Mouse (Mus musculus): ENCODE data around the gene Fbrsl1. TPM values are rescaled to one million over a fixed set of nuclear protein-coding genes. Genes with fewer than 3 reads are reported as not detected.

Fbrsl1 gene
- polyA plus RNA-seq, 1 experiment: 31.2 TPM

- H3K27me3 ChIP-seq (ENCODE audit: control insufficient read depth, insufficient read depth, low read length): no peaks in the 10 kb centered on the region
- H3K4me3 ChIP-seq (ENCODE audit: control insufficient read depth, low read depth, low read length): no peak overlapping the region
- no peak overlapping the region; the same call in 1 of the 2 replicates for H3K27ac ChIP-seq (ENCODE audit: control insufficient read depth, insufficient read depth, low read depth, low read length)
- H3K4me1 ChIP-seq (ENCODE audit: control insufficient read depth, insufficient read depth, low read length): peaks cover 7% of the 10 kb centered on the region
- H3K36me3 ChIP-seq (ENCODE audit: control insufficient read depth, insufficient read depth, low read length): no peaks in the 10 kb centered on the region
- TF ChIP-seq CTCF (IDR thresholded peaks at IDR 0.05; ENCODE audit: control insufficient read depth, insufficient read depth, insufficient replicate concordance, low read depth, low read length) (no peak), POLR2A (IDR thresholded peaks at IDR 0.05; ENCODE audit: control insufficient read depth, low read depth, low read length) (no peak)
These were observed 23.0 kb upstream of the Fbrsl1 start for GRCm38 (mm10) chr5:110471285-110471684.

DNA sequence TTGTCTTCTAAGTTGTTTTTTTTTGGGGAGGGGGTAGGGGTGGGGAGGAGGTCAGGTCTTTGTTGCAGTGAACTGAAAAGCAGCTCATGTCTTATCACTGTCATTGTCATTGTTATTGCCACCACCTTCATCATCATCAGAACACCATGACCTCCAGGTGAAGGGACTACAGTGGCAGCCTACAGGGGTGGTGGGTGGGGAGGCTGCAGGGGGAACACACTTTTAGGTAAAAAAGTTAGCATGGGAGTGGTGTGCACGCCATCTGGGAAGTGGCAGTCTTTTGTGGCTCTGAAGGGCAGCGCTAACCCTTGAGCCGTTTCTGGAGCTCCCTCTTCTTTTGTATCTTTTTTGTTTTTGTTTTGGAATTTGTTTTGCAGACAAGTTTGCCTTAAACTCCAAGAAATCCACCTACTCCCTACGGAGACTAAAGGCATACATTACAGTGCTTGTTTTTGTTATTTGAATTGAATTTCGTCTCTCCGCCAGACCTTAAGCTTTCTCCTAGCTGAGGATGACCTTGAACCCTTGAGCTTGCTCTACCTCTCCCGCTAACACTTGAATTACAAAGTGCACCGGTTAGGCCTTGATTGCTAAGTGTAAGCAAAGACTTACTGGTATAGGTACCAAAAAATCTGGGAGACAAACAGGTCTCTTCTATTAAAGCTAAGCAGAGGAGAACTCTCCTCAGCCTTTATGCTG is 21.1 kb upstream of the Fbrsl1 start:
- no peak for TF ChIP-seq CTCF (IDR thresholded peaks at IDR 0.05; ENCODE audit: control insufficient read depth, insufficient read depth, insufficient replicate concordance, low read depth, low read length)
- no peak for TF ChIP-seq POLR2A (IDR thresholded peaks at IDR 0.05; ENCODE audit: control insufficient read depth, low read depth, low read length)
- Histone ChIP-seq H3K4me3 (ENCODE audit: control insufficient read depth, low read depth, low read length) (no peak overlapping the region), H3K27ac (ENCODE audit: control insufficient read depth, insufficient read depth, low read depth, low read length) (no peak overlapping the region), H3K27me3 (ENCODE audit: control insufficient read depth, insufficient read depth, low read length) (no peaks in the 10 kb centered on the region), H3K36me3 (ENCODE audit: control insufficient read depth, insufficient read depth, low read length) (no peaks in the 10 kb centered on the region), H3K4me1 (ENCODE audit: control insufficient read depth, insufficient read depth, low read length) (peaks cover 7% of the 10 kb centered on the region)

DNA sequence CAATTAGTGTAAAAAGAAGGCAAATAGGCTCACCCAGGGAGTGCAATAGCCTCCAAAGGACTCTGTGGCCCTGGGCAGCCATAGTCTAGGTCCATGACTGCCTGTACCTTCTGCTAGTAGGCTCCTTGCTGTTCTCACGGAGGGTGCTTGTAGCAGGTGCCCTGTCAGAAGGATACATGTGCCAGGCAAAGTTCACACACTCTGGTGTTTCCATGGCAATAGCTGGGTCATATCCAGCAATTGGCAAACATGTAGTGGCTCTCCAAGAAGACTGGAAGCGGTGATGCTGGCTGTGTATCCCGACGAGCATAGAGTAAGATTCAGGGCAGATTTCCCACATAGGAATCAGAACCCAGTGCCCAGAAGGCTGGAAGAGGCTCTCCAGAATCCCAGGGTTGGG is 20.0 kb upstream of the Fbrsl1 start:
- Histone ChIP-seq H3K36me3 (ENCODE audit: control insufficient read depth, insufficient read depth, low read length) (no peaks in the 10 kb centered on the region), H3K27me3 (ENCODE audit: control insufficient read depth, insufficient read depth, low read length) (no peaks in the 10 kb centered on the region), H3K27ac (ENCODE audit: control insufficient read depth, insufficient read depth, low read depth, low read length) (peak overlapping the region; percentile 30; the same call in 1 of the 2 replicates), H3K4me3 (ENCODE audit: control insufficient read depth, low read depth, low read length) (no peak overlapping the region), H3K4me1 (ENCODE audit: control insufficient read depth, insufficient read depth, low read length) (peaks cover 2% of the 10 kb centered on the region; the same call in 1 of the 2 replicates)
- TF ChIP-seq POLR2A (IDR thresholded peaks at IDR 0.05; ENCODE audit: control insufficient read depth, low read depth, low read length): no peak
- TF ChIP-seq CTCF (IDR thresholded peaks at IDR 0.05; ENCODE audit: control insufficient read depth, insufficient read depth, insufficient replicate concordance, low read depth, low read length): no peak

- Histone ChIP-seq H3K27me3 (ENCODE audit: control insufficient read depth, insufficient read depth, low read length) (no peaks in the 10 kb centered on the region), H3K27ac (ENCODE audit: control insufficient read depth, insufficient read depth, low read depth, low read length) (peak overlapping the region; percentile 30; the same call in 1 of the 2 replicates), H3K4me3 (ENCODE audit: control insufficient read depth, low read depth, low read length) (no peak overlapping the region), H3K4me1 (ENCODE audit: control insufficient read depth, insufficient read depth, low read length) (peaks cover 2% of the 10 kb centered on the region; the same call in 1 of the 2 replicates), H3K36me3 (ENCODE audit: control insufficient read depth, insufficient read depth, low read length) (no peaks in the 10 kb centered on the region)
- TF ChIP-seq POLR2A (IDR thresholded peaks at IDR 0.05; ENCODE audit: control insufficient read depth, low read depth, low read length) (no peak), CTCF (IDR thresholded peaks at IDR 0.05; ENCODE audit: control insufficient read depth, insufficient read depth, insufficient replicate concordance, low read depth, low read length) (no peak)
These were observed 19.4 kb upstream of the Fbrsl1 start for GRCm38 (mm10) chr5:110467725-110468124.

DNA sequence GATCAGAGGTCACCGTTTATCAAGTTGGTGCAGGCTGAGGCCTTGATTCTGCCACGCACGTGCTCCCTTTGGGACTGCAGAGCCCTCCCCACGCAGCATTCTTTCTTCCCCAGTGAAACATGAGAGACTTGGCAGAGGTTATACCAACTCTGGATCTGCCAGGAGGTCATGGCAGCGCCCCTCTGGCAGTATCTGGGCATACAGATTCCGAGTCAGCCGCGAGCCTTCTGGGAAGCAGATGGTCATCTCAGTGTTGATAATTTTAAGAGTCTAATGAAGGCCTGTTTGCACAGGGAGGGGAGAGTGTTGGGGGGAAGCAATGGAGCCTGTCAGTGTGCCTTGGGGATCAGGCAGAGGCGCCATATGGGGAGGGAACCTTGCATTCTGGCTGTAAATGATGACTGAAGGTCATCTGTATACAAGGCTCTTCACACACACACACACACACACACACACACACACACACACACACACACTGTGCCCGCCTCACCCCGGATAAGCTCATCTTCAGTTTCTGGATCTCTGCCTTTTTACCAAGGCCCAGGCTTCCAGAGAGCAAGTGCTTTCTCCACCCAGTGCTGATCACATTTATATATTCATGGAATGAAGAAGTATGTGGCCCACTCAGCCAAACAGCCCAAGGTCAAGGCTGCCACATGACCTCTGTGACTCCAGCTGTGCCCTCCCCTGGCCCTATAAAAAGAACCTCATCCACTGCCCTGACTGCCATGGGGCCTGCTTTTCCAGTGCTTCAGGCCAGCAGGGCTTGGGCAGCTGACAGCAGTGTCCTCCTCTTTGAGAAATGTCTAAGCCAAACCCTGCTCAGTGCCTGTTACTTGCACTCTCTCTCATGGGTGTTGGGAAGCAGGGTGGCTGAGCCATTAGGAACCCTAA is 18.5 kb upstream of the Fbrsl1 start:
- H3K4me3 ChIP-seq (ENCODE audit: control insufficient read depth, low read depth, low read length): no peak overlapping the region
- H3K36me3 ChIP-seq (ENCODE audit: control insufficient read depth, insufficient read depth, low read length): no peaks in the 10 kb centered on the region
- no peaks in the 10 kb centered on the region for H3K27me3 ChIP-seq (ENCODE audit: control insufficient read depth, insufficient read depth, low read length)
- H3K27ac ChIP-seq (ENCODE audit: control insufficient read depth, insufficient read depth, low read depth, low read length): peak overlapping the region; percentile 62
- H3K4me1 ChIP-seq (ENCODE audit: control insufficient read depth, insufficient read depth, low read length): peaks cover under 1% of the 10 kb centered on the region; the same call in 1 of the 2 replicates
- no peak for TF ChIP-seq POLR2A (IDR thresholded peaks at IDR 0.05; ENCODE audit: control insufficient read depth, low read depth, low read length)

DNA sequence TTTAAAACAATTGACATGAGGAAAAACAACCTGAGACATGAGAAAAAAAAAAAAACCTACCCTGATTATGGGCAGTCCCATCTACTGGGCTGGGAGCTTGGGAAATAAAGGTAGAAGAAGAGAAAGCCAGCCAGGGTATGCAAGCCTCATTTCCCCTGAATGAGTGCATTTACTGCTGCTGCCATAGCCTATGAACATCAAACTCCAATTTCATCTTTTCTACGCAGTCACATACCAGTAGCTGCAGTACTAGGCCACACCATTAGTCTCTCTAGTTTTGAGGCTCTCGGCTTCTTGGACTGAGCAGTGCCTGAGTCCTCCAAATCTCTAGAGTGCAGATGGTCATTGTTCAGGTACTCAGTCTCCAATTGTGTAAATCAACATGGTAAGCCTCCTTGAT is 14.3 kb upstream of the Fbrsl1 start:
- TF ChIP-seq POLR2A (IDR thresholded peaks at IDR 0.05; ENCODE audit: control insufficient read depth, low read depth, low read length): no peak
- no peak for TF ChIP-seq CTCF (IDR thresholded peaks at IDR 0.05; ENCODE audit: control insufficient read depth, insufficient read depth, insufficient replicate concordance, low read depth, low read length)

DNA sequence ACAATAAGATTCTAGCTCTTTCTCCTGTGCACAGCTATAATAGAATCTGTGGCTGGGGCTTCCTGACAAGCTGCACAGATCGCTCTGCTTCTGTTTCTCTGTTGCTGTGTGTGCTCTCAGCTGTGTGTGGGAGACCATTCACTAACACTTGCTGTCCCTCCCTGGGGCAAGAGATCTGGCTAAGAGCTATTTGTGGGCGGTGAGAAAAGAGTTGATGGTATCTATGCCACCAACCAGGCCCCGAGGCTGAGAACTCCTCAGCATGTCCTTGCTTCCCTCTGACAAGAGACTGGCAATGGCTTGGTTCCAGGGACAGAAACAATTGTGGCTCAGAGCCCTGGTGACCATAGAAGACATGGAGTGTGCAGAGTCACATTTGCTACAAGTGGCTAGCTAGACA is 10.6 kb upstream of the Fbrsl1 start:
- TF ChIP-seq CTCF (IDR thresholded peaks at IDR 0.05; ENCODE audit: control insufficient read depth, insufficient read depth, insufficient replicate concordance, low read depth, low read length) (no peak), POLR2A (IDR thresholded peaks at IDR 0.05; ENCODE audit: control insufficient read depth, low read depth, low read length) (no peak)
- Histone ChIP-seq H3K4me1 (ENCODE audit: control insufficient read depth, insufficient read depth, low read length) (no peaks in the 10 kb centered on the region), H3K27me3 (ENCODE audit: control insufficient read depth, insufficient read depth, low read length) (no peaks in the 10 kb centered on the region), H3K4me3 (ENCODE audit: control insufficient read depth, low read depth, low read length) (no peak overlapping the region), H3K36me3 (ENCODE audit: control insufficient read depth, insufficient read depth, low read length) (no peaks in the 10 kb centered on the region), H3K27ac (ENCODE audit: control insufficient read depth, insufficient read depth, low read depth, low read length) (no peak overlapping the region; the same call in 1 of the 2 replicates)

More for the DNA sequence above, 14.3 kb upstream of the Fbrsl1 start:
- Histone ChIP-seq H3K4me3 (ENCODE audit: control insufficient read depth, low read depth, low read length) (no peak overlapping the region), H3K27ac (ENCODE audit: control insufficient read depth, insufficient read depth, low read depth, low read length) (no peak overlapping the region), H3K27me3 (ENCODE audit: control insufficient read depth, insufficient read depth, low read length) (no peaks in the 10 kb centered on the region), H3K36me3 (ENCODE audit: control insufficient read depth, insufficient read depth, low read length) (no peaks in the 10 kb centered on the region), H3K4me1 (ENCODE audit: control insufficient read depth, insufficient read depth, low read length) (no peaks in the 10 kb centered on the region; the same call in 1 of the 2 replicates)

Measured in testis, adult 2 months (tissue).